Mouse (Mus musculus) MEL (cell line): Measurements from ENCODE around the gene Carm1. TPM values are rescaled to one million over a fixed set of nuclear protein-coding genes. Genes with fewer than 3 reads are reported as not detected.

ENCODE experiments used
- DNase-seq: peaks from one replicate; pipeline ENCODE4 v3.0.0; 2011; ENCODE audit warnings: low read depth, low spot score
- H3K27ac ChIP-seq: 2 replicates; pipeline ENCODE4 v1.5.1; 2012; ENCODE audit warnings: low read depth, mild to moderate bottlenecking, control low read depth, low read length, moderate library complexity; ENCODE audit not compliant: control insufficient read depth
- H3K27me3 ChIP-seq, 2 experiments: fragments of 150-350 bp in 1 of 2; sonication (generic) in 1 of 2; 2 replicates each; pipeline ENCODE4 v1.6.1; 2012; ENCODE audit warnings: low read length in 2 of 2, mild to moderate bottlenecking in 2 of 2, improper control_type of control experiment in 1 of 2, moderate library complexity in 1 of 2; ENCODE audit not compliant: insufficient read depth in 2 of 2, control insufficient read depth in 1 of 2
- H3K36me3 ChIP-seq, 2 experiments: 2 replicates each; pipeline ENCODE4 v1.6.1; 2012 to 2014; ENCODE audit warnings: low read length in 2 of 2, improper control_type of control experiment in 1 of 2, inconsistent platforms in 1 of 2, mild to moderate bottlenecking in 1 of 2; ENCODE audit not compliant: insufficient read depth in 2 of 2, control insufficient read depth in 1 of 2
- H3K4me1 ChIP-seq, 2 experiments: fragments of 150-350 bp in 1 of 2; sonication (generic) in 1 of 2; 2 replicates each; pipeline ENCODE4 v1.6.1; 2012; ENCODE audit warnings: low read length in 2 of 2, improper control_type of control experiment in 1 of 2, mild to moderate bottlenecking in 1 of 2; ENCODE audit not compliant: insufficient read depth in 2 of 2, control insufficient read depth in 1 of 2
- H3K4me3 ChIP-seq, 2 experiments: fragments of 150-350 bp in 1 of 2; sonication (generic) in 1 of 2; 2 replicates each; pipeline ENCODE4 v1.5.1; 2012; ENCODE audit warnings: low read depth in 2 of 2, low read length in 2 of 2, mild to moderate bottlenecking in 2 of 2, moderate library complexity in 2 of 2, control low read depth in 1 of 2, improper control_type of control experiment in 1 of 2; ENCODE audit not compliant: control insufficient read depth in 1 of 2, insufficient read depth in 1 of 2
- H3K79me2 ChIP-seq: 2 replicates; pipeline ENCODE4 v1.6.1; 2012; ENCODE audit warnings: mild to moderate bottlenecking, low read length, moderate library complexity; ENCODE audit not compliant: control insufficient read depth, poor library complexity, insufficient read depth
- H3K9ac ChIP-seq: 2 replicates; pipeline ENCODE4 v1.6.1; 2012; ENCODE audit warnings: low read depth, mild to moderate bottlenecking, control low read depth, low read length, moderate library complexity; ENCODE audit not compliant: control insufficient read depth, poor library complexity, severe bottlenecking
- H3K9me3 ChIP-seq: fragments of 150-350 bp; sonication (generic); replicated peaks from 2 replicates; pipeline ENCODE4 v1.6.1; 2012; ENCODE audit warnings: mild to moderate bottlenecking, low read length, improper control_type of control experiment, moderate library complexity; ENCODE audit not compliant: insufficient read depth
- BHLHE40 ChIP-seq: IDR thresholded peaks from 2 replicates; pipeline ENCODE4 v1.6.1; 2012; ENCODE audit warnings: low read depth, mild to moderate bottlenecking, inconsistent platforms, low read length, improper control_type of control experiment, borderline replicate concordance
- CHD1 ChIP-seq: IDR thresholded peaks from 2 replicates; pipeline ENCODE4 v1.6.1; 2012; ENCODE audit warnings: low read depth, mild to moderate bottlenecking, inconsistent platforms, low read length, improper control_type of control experiment
- CTCF ChIP-seq, 3 experiments: IDR thresholded peaks in 2 of 3; conservative IDR thresholded peaks in 1 of 3; 2 replicates each; pipeline ENCODE4 v1.5.1; 2011 to 2012; ENCODE audit warnings: low read length in 3 of 3, low read depth in 2 of 3, mild to moderate bottlenecking in 2 of 3, improper control_type of control experiment in 1 of 3, inconsistent platforms in 1 of 3, mixed read lengths in 1 of 3, moderate library complexity in 1 of 3; ENCODE audit not compliant: control insufficient read depth in 1 of 3, insufficient read depth in 1 of 3, poor library complexity in 1 of 3, severe bottlenecking in 1 of 3
- ELF1 ChIP-seq: IDR thresholded peaks from 2 replicates; pipeline ENCODE4 v1.6.1; 2014; ENCODE audit warnings: low read depth, mild to moderate bottlenecking, inconsistent platforms, low read length, improper control_type of control experiment, moderate library complexity
- JUND ChIP-seq: IDR thresholded peaks from 2 replicates; pipeline ENCODE4 v1.6.1; 2011; ENCODE audit warnings: low read depth, mild to moderate bottlenecking, improper control_type of control experiment, low read length
- MAX ChIP-seq: IDR thresholded peaks from 2 replicates; pipeline ENCODE4 v1.6.1; 2011; ENCODE audit warnings: low read length, improper control_type of control experiment
- MAZ ChIP-seq: IDR thresholded peaks from 2 replicates; pipeline ENCODE4 v1.6.1; 2012; ENCODE audit warnings: low read depth, mild to moderate bottlenecking, inconsistent platforms, low read length, improper control_type of control experiment
- MYB ChIP-seq: IDR thresholded peaks from 2 replicates; pipeline ENCODE4 v1.6.1; 2011; ENCODE audit warnings: mild to moderate bottlenecking, low read depth, low read length, improper control_type of control experiment
- POLR2A ChIP-seq, 2 experiments: IDR thresholded peaks; 2 replicates each; pipeline ENCODE4 v1.6.1; 2011 to 2012; ENCODE audit warnings: low read length in 2 of 2, mild to moderate bottlenecking in 2 of 2, control low read depth in 1 of 2, improper control_type of control experiment in 1 of 2, low read depth in 1 of 2, moderate library complexity in 1 of 2; ENCODE audit not compliant: control insufficient read depth in 1 of 2, insufficient read depth in 1 of 2, poor library complexity in 1 of 2
- POLR2AphosphoS2 ChIP-seq: IDR thresholded peaks from 2 replicates; pipeline ENCODE4 v1.6.1; 2011; ENCODE audit warnings: low read length, improper control_type of control experiment
- RAD21 ChIP-seq: IDR thresholded peaks from 2 replicates; pipeline ENCODE4 v1.6.1; 2011; ENCODE audit warnings: mild to moderate bottlenecking, low read depth, low read length, improper control_type of control experiment
- SMC3 ChIP-seq: IDR thresholded peaks from 2 replicates; pipeline ENCODE4 v1.6.1; 2011; ENCODE audit warnings: low read depth, low read length, improper control_type of control experiment
- TAL1 ChIP-seq: IDR thresholded peaks from 2 replicates; pipeline ENCODE4 v1.6.1; 2012; ENCODE audit warnings: mild to moderate bottlenecking, inconsistent platforms, low read length, moderate library complexity, mixed read lengths
- USF1 ChIP-seq: IDR thresholded peaks from 2 replicates; pipeline ENCODE4 v1.6.1; 2014; ENCODE audit warnings: low read depth, mild to moderate bottlenecking, inconsistent platforms, low read length, improper control_type of control experiment, moderate library complexity
- ZMIZ1 ChIP-seq: IDR thresholded peaks from 2 replicates; pipeline ENCODE4 v1.6.1; 2012; ENCODE audit warnings: low read depth, mild to moderate bottlenecking, inconsistent platforms, low read length, improper control_type of control experiment, moderate library complexity
- polyA plus RNA-seq, 2 experiments: library from polyadenylated mRNA; stranded (reverse) in 1 of 2; unstranded in 1 of 2; fragments of >175 nt in 1 of 2; fragments of >200 nt in 1 of 2; gene quantifications; 2 replicates each; pipeline versions ENCODE4 v1.2.1 to v1.2.4; 2012; ENCODE audit warnings: low replicate concordance in 2 of 2, low read depth in 1 of 2; ENCODE audit not compliant: insufficient read length in 2 of 2, insufficient read depth in 1 of 2, missing spikeins in 1 of 2
- total RNA-seq: library from RNA; depleted of rRNA; stranded (reverse); fragments of 300-350 nt; gene quantifications from 2 replicates; pipeline ENCODE4 v1.2.3, GENCODE M21; 2012; rRNA removed

Gene Carm1
- total RNA-seq (121 and 131 TPM in 2 replicates), polyA plus RNA-seq (100 to 1,000 TPM; 121 to 423 TPM)

DNA sequence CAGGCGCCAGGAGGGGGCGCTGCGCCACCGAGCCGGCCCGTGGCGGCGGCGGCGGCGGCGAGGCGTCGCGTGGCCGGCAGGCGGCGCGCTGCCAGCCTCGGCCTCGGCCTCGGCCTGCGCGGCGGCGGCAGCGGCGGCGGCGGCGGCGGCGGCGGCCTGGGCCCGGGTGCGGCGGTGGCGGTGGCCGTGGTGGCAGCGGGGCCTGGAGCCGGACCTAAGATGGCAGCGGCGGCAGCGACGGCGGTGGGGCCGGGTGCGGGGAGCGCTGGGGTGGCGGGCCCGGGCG, at the start of gene Carm1:
Gene Carm1, plus strand, starts transcription at position 106 of the 286 bp plus-strand sequence.
- TF ChIP-seq TAL1 (no peak), MAZ (peak; percentile 50; the same call in 1 of the 2 replicates), BHLHE40 (peak; percentile 54; the same call in 1 of the 2 replicates), POLR2A (IDR thresholded peaks at IDR 0.05; ENCODE audit: control insufficient read depth in 1 of 2, insufficient read depth in 1 of 2, low read depth in 1 of 2, low read length in 2 of 2, poor library complexity in 1 of 2) (peak in 1 of 2 experiments; percentile 92; a peak in 1 of 4 replicates), CHD1 (no peak), RAD21 (peak; percentile 50; the same call in 1 of the 2 replicates), ELF1 (no peak), JUND (no peak), SMC3 (peak; percentile 61), ZMIZ1 (no peak), CTCF (IDR thresholded peaks at IDR 0.05 in 2 of 3, conservative IDR thresholded peaks at IDR 0.05 in 1 of 3; ENCODE audit: control insufficient read depth in 1 of 3, insufficient read depth in 1 of 3, low read depth in 2 of 3, low read length in 3 of 3, poor library complexity in 1 of 3, severe bottlenecking in 1 of 3) (peak in 1 of 3 experiments; percentile 100; a peak in 2 of 6 replicates), MAX (peak; percentile 2; the same call in 1 of the 2 replicates)
- Histone ChIP-seq H3K79me2 (peaks cover 46% of the 10 kb centered on the region), H3K9me3 (no peaks in the 10 kb centered on the region), H3K4me1 (peaks cover 15 to 17% of the 10 kb centered on the region in 2 experiments), H3K9ac (peak within 1 kb of the TSS; percentile 94), H3K27me3 (no peaks in the 10 kb centered on the region), H3K36me3 (peaks cover 20 to 23% of the 10 kb centered on the region in 2 experiments), H3K4me3 (peak within 1 kb of the TSS; percentile 84 to 95), H3K27ac (peak within 1 kb of the TSS; percentile 69)
- DNase-seq = no peak

DNA sequence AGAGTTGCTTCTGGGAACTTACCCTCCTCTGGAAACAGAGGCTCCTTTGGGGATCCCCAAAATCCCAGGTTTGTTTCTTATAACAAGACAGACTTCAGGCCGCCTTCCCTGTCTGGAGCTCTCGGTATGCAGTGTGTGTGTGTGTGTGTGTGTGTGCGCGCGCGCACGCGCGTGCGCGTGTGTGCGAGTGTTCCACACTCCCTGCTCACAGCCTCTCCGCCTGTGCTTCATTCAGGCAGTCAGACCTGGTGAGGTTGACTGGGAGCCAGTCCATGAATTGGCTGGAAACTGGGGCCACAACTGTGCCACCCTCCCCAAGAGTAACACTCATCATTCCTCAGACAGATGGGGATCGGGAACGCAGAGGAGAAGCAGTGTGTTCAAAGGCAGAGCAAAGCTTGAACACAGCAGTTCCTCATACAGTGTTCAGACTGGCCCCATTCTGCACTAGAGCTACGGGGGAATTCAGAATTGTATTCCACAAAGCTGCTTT, 49.6 kb upstream of the Carm1 start:
- H3K36me3 ChIP-seq = peaks cover 0 to 15% of the 10 kb centered on the region in 2 experiments; a peak in 2 of 4 replicates
- no peak overlapping the region for H3K27ac ChIP-seq
- no peaks in the 10 kb centered on the region for H3K4me1 ChIP-seq
- DNase-seq = no peak
- no peaks in the 10 kb centered on the region for H3K9me3 ChIP-seq
- H3K9ac ChIP-seq = no peak overlapping the region
- TF ChIP-seq POLR2AphosphoS2 (0 out of 2 replicates have a peak, but pooled peaks have one; percentile 11), MAZ (no peak)
- TF ChIP-seq, all 39 proteins: peak for 1
- Histone ChIP-seq H3K79me2 (no peaks in the 10 kb centered on the region), H3K4me3 (no peak overlapping the region), H3K27me3 (no peaks in the 10 kb centered on the region)

DNA sequence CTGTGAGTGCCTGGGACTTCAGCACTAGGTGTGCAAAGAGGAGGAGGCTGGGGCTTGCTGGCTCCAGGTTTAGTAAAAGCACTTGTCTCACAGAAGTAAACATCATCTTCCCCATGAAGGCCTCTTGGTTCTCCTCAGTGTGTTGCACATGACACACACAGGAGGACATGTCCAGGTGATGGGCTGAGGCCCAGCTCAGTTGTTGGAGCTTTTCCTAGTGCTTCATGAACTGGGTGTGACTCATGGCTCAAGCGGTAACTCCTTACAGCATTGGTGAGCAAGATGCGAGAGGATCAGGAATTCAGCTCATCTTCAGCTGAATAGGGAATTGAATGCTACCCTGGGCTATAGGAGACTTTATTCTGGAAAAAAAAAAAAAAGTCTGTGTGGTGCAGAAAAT, 49.0 kb upstream of the Carm1 start:
- Histone ChIP-seq H3K79me2 (no peaks in the 10 kb centered on the region), H3K27me3 (no peaks in the 10 kb centered on the region), H3K36me3 (peaks cover 0 to 15% of the 10 kb centered on the region in 2 experiments; a peak in 2 of 4 replicates), H3K27ac (no peak overlapping the region), H3K9me3 (no peaks in the 10 kb centered on the region), H3K4me1 (no peaks in the 10 kb centered on the region), H3K9ac (no peak overlapping the region), H3K4me3 (no peak overlapping the region)
- no peak for DNase-seq
- TF ChIP-seq USF1 = no peak
- TF ChIP-seq MYB = no peak
